Mouse (Mus musculus) ES-Bruce4 (cell line): ENCODE data around the gene Ier2. TPM values are rescaled to one million over a fixed set of nuclear protein-coding genes. Genes with fewer than 3 reads are reported as not detected.

ENCODE experiments used
- H3K27ac ChIP-seq: 2 replicates; pipeline ENCODE4 v1.5.1; 2012; ENCODE audit warnings: low read length, inconsistent platforms; ENCODE audit not compliant: insufficient read depth
- H3K27me3 ChIP-seq: 2 replicates; pipeline ENCODE4 v1.6.1; 2012; ENCODE audit warnings: mild to moderate bottlenecking, low read length, inconsistent platforms; ENCODE audit not compliant: control insufficient read depth, poor library complexity, insufficient read depth, severe bottlenecking
- H3K36me3 ChIP-seq: 2 replicates; pipeline ENCODE4 v1.6.1; 2012; ENCODE audit warnings: inconsistent platforms, mild to moderate bottlenecking, low read length, moderate library complexity; ENCODE audit not compliant: control insufficient read depth, poor library complexity, insufficient read depth, severe bottlenecking
- H3K4me1 ChIP-seq: one replicate; pipeline ENCODE4 v1.8.1; 2011; ENCODE audit warnings: low read length; ENCODE audit not compliant: control insufficient read depth, insufficient read depth
- H3K4me3 ChIP-seq: 2 replicates; pipeline ENCODE4 v1.5.1; 2011; ENCODE audit warnings: low read depth, mild to moderate bottlenecking, low read length
- H3K9ac ChIP-seq: 2 replicates; pipeline ENCODE4 v1.6.1; 2012; ENCODE audit warnings: low read depth, mild to moderate bottlenecking, inconsistent platforms; ENCODE audit not compliant: poor library complexity, severe bottlenecking
- H3K9me3 ChIP-seq: replicated peaks from 2 replicates; pipeline ENCODE4 v1.6.1; 2012; ENCODE audit warnings: mild to moderate bottlenecking, low read length, inconsistent platforms; ENCODE audit not compliant: control insufficient read depth, poor library complexity, insufficient read depth, severe bottlenecking
- CTCF ChIP-seq: IDR thresholded peaks from one replicate; pipeline ENCODE4 v1.8.1; 2011; ENCODE audit warnings: low read depth, low read length
- EP300 ChIP-seq: IDR thresholded peaks from 2 replicates; pipeline ENCODE4 v1.6.1; 2011; ENCODE audit warnings: low read depth, low read length; ENCODE audit not compliant: insufficient read depth
- POLR2A ChIP-seq: IDR thresholded peaks from one replicate; pipeline ENCODE4 v1.8.1; 2011; ENCODE audit warnings: low read length; ENCODE audit not compliant: insufficient read depth
- polyA plus RNA-seq: library from polyadenylated mRNA; stranded (reverse); fragments of >200 nt; gene quantifications from 2 replicates; pipeline ENCODE4 v1.2.4, GENCODE M21; 2011; ENCODE audit warnings: low read depth; ENCODE audit not compliant: missing spikeins, insufficient read depth, insufficient read length

Ier2 gene
- polyA plus RNA-seq, 1 experiment: 42.8 TPM

DNA sequence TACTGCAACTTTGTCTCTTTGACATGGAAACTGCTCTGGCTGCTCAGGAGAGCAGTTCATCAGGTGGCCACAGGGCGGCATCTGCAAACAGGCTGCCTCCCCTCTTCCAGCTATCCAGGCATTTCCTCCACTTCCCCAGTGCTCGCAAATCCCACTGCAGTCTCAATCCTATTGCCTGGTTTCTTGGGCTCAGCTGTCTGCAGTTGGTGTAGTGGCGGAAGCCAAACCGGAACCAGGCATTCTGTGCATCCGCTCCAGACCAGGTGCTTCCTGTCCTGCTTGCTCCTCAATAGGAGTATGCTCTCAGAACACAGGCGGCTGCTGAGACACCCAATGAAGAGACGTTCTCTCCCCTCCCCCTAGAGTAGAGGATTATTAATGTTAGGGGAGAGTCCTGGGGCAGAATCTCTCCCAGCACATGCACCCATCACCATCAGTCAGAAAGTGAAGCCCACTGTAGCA lies 37.2 kb upstream of the Ier2 start:
- Histone ChIP-seq H3K27me3 (no peaks in the 10 kb centered on the region), H3K9me3 (no peaks in the 10 kb centered on the region), H3K4me1 (no peaks in the 10 kb centered on the region), H3K4me3 (no peak overlapping the region), H3K9ac (no peak overlapping the region), H3K36me3 (peaks cover 29% of the 10 kb centered on the region), H3K27ac (no peak overlapping the region)
- no peak for TF ChIP-seq EP300
- peak; percentile 83 for TF ChIP-seq CTCF
- TF ChIP-seq POLR2A: no peak

GRCm38 (mm10) chr8:84698929-84699401 lies 36.3 kb upstream of the Ier2 start:
- Histone ChIP-seq H3K4me3 (no peak overlapping the region), H3K4me1 (no peaks in the 10 kb centered on the region), H3K9me3 (no peaks in the 10 kb centered on the region), H3K27ac (no peak overlapping the region), H3K27me3 (no peaks in the 10 kb centered on the region), H3K36me3 (peaks cover 38% of the 10 kb centered on the region), H3K9ac (no peak overlapping the region)
- TF ChIP-seq EP300 (no peak), CTCF (no peak), POLR2A (no peak)

DNA sequence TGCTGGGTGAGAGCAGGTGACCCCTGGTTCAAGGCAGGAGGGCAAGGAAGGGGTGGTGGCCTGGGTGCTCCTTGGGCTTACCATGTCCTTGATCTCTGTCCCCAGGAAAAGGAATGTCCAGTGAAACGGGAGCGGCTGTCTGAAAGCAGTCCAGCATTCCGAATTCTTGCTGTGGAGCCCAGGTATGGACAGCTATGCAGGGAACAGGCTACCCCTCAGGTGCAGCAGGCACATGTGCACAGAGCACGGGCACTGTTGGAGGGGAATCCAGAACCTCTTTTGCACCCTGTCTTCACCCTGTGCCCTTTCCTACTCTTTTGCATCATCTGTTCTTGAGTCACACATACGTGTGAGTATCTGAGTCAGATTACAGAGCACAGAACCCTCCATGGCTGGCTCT lies 35.6 kb upstream of the Ier2 start:
- H3K9ac ChIP-seq: no peak overlapping the region
- peaks cover 43% of the 10 kb centered on the region for H3K36me3 ChIP-seq
- TF ChIP-seq CTCF (no peak), POLR2A (no peak), EP300 (no peak)
- H3K4me3 ChIP-seq: no peak overlapping the region
- H3K27ac ChIP-seq: no peak overlapping the region
- no peaks in the 10 kb centered on the region for H3K27me3 ChIP-seq
- no peaks in the 10 kb centered on the region for H3K9me3 ChIP-seq
- no peaks in the 10 kb centered on the region for H3K4me1 ChIP-seq

DNA sequence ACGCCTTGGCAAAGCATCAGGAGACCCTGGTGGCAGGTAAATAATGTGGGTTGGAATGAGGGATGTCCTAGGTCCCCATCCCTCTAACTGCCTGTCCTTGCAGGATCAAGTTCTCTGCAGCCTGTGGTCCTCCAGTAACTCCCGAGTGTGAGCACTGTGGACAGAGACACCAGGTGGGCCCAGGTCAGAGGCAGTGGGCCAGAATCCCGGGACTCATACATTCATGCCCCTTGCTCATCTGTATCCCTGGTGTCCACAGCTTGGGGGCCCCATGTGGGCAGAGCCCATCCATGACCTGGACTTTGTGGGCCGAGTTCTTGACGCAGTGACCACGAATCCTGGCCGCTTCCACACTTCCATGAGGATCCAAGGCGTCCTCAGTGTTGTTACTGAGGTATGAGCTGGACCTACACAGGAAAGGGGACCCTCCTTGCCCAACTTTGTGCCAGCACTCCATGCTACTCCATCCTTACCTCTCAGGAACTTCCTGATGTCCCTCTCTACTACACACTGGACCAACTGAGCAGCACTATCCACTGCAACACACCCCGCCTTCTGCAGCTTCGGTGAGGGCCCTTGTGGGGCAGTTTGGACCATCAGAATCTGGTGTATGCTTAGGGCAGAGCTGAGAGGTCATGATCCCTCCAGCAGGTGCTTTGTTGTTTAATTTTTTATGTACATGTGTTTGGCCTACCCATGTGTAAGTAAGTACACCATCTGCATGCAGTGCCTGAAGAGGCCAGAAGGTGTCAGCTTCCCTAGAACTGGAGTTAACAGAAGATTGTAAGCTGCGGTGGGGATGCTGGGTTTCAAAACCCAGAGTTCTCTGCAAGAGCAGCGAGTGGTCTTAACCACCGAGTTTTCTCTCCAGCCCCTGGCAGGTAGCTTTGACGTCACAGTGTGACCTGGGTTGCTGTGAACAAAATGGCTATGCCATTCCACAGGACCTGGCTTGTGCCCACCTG lies 34.8 kb upstream of the Ier2 start:
- no peak overlapping the region for H3K27ac ChIP-seq
- no peaks in the 10 kb centered on the region for H3K9me3 ChIP-seq
- H3K27me3 ChIP-seq: no peaks in the 10 kb centered on the region
- H3K9ac ChIP-seq: no peak overlapping the region
- H3K4me1 ChIP-seq: no peaks in the 10 kb centered on the region
- TF ChIP-seq POLR2A (no peak), CTCF (no peak), EP300 (no peak)
- H3K36me3 ChIP-seq: peaks cover 51% of the 10 kb centered on the region
- H3K4me3 ChIP-seq: no peak overlapping the region

DNA sequence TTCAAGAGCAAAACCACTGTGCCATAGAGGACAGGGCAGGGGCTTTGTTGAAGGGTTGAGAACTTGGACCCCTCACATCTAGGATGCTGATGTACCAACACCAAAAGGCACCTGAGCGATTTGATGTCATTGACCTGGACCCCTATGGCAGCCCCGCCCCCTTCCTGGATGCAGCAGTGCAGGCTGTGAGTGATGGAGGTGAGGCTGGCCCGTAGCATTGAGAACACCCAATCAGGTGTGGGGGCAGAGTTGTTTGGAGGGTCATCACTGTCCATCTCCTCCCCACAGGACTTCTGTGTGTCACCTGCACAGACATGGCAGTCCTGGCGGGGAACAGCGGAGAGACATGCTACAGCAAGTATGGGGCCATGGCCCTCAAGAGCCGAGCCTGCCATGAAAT lies 32.5 kb upstream of the Ier2 start:
- Histone ChIP-seq H3K27me3 (no peaks in the 10 kb centered on the region), H3K36me3 (peaks cover 69% of the 10 kb centered on the region)
- TF ChIP-seq EP300: no peak
- TF ChIP-seq CTCF: no peak
- TF ChIP-seq POLR2A: no peak

GRCm38 (mm10) chr8:84693332-84693731 lies 30.7 kb upstream of the Ier2 start:
- no peaks in the 10 kb centered on the region for H3K9me3 ChIP-seq
- H3K9ac ChIP-seq: no peak overlapping the region
- no peaks in the 10 kb centered on the region for H3K4me1 ChIP-seq
- no peak overlapping the region for H3K4me3 ChIP-seq
- TF ChIP-seq EP300 (no peak), POLR2A (no peak)
- no peak overlapping the region for H3K27ac ChIP-seq
- peaks cover 56% of the 10 kb centered on the region for H3K36me3 ChIP-seq
- H3K27me3 ChIP-seq: no peaks in the 10 kb centered on the region

More for the DNA sequence above, 32.5 kb upstream of the Ier2 start:
- Histone ChIP-seq H3K4me3 (no peak overlapping the region), H3K27ac (no peak overlapping the region), H3K9me3 (no peaks in the 10 kb centered on the region), H3K9ac (no peak overlapping the region), H3K4me1 (no peaks in the 10 kb centered on the region)
